Mouse (Mus musculus) testis, adult 2 months (tissue): ENCODE data around the gene B4galnt3.

Experiments
- CTCF ChIP-seq: fragments of 200-500 bp; IDR thresholded peaks from 2 replicates; pipeline ENCODE4 v1.5.1; 2012; ENCODE audit warnings: low read depth, mild to moderate bottlenecking, inconsistent platforms, low read length, moderate library complexity; ENCODE audit not compliant: control insufficient read depth, insufficient read depth, insufficient replicate concordance
- POLR2A ChIP-seq: fragments of 200-500 bp; IDR thresholded peaks from 2 replicates; pipeline ENCODE4 v1.6.1; 2012; ENCODE audit warnings: low read depth, mild to moderate bottlenecking, inconsistent platforms, low read length, moderate library complexity; ENCODE audit not compliant: control insufficient read depth

- TF ChIP-seq CTCF (no peak), POLR2A (no peak)
Measured at GRCm38 (mm10) chr6:120240461-120240860, 53.9 kb downstream of the B4galnt3 start.
